Mouse (Mus musculus) telencephalon, adult 2 months (tissue): ENCODE measurements at regions not wholly inside any gene's neighbourhood (a gene's known extent, or its start where the extent isn't known, plus 50 kb on each side); places are given as distances from the start of the nearest gene placed in this dataset.
"Not testable (repeated sequence)": the region's sequence is repeated elsewhere in the genome, so short reads cannot be mapped to it uniquely, and the experiment has no call there.

Experiments used
- DNase-seq: peaks from one replicate; pipeline ENCODE4 v3.0.0-alpha.2; 2011; ENCODE audit warnings: low read depth, low spot score

DNA sequence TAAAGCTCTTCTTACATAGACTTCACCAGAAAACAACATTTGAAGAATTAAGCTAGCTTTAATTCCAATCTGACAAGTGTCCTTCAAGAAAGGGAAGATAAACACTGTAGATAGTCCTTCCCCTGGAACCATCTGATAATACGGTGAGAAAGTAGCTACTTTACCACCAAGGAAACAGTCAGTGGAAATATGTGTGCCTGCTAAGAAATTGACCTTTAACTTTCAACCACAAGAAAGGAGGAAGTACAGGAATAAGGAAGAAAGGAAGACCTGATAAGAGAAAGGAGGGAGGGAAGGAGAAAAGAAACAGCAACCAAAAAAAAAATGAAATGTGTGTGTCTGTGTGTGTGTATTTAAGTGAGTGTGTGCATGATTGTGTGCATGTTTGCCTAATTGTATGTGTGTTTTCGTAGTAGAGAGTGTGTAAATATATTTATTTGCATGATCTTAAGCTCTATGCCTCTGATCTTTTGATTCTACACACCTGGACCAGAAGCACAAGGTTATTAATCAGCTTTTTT lies 831.3 kb downstream of the Pla2g4a start:
- no peak for DNase-seq

- DNase-seq: no peak
These were observed 832.0 kb downstream of the Pla2g4a start for GRCm38 (mm10) chr1:149129138-149129537.

DNA sequence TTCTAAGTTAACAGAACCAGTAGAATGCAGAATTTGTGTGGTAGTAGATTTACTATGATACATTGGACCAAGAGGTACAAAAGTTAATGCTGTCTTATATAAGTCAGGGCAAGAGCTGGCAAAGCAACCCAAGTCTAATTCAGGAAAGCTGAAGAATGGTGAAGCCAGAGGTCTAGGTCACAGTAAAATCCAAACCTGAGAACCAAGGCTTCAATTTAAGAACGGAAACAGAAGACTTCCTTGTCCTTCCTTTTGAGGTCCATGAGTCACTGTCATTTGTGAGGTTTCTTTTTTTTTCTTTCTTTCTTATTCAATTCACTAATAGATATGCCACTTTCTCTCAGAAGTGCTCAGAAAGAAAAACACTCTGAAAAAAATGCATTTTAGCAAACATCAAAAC lies 833.4 kb downstream of the Pla2g4a start:
- no peak for DNase-seq

- DNase-seq: peak; percentile 32
These were observed 857.7 kb downstream of the Pla2g4a start for GRCm38 (mm10) chr1:149103396-149103795.

DNA sequence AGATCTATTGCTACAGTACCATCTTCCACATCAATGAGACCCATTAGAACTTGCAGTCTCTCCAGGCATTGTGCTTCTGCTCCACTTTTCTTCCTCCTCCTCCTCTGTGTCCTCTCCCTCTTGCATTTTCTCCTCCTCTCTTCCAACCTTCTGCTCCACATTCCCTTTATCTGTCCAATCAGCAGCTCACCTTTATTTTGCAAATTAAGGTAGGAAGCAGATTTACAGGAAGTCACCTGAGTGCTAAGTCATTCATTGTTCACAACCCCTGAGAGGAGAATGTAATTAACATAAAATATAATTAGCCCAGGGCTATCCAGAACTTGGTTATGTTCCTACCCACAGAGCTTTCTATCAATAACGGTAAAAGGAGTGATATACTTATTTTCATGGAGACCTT lies 863.7 kb downstream of the Pla2g4a start:
- DNase-seq: no peak

DNA sequence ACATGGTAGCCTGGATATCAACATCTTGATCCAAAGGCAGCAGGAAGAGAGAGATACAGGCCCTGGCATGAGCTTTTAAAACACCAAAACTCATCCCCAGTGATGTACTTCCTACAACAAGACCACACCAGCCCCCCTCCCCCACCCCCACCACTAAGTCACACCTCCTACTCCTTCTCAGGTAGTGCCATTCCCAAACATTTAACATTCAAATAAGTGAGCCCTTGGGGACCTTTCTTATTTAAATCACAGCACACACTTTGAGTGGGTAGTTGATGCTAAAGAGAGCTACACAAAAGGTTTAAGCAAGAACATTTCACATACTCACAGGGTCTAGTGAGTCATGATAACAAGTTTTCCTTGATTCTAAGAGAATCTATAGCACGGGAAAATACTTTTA lies 886.4 kb downstream of the Pla2g4a start:
- no peak for DNase-seq

GRCm38 (mm10) chr1:149069570-149069969 lies 891.5 kb downstream of the Pla2g4a start:
- no peak for DNase-seq

GRCm38 (mm10) chr1:149063011-149063410 lies 898.1 kb downstream of the Pla2g4a start:
- DNase-seq: not testable (repeated sequence)

GRCm38 (mm10) chr1:149038188-149038967 lies 922.7 kb downstream of the Pla2g4a start:
- DNase-seq: no peak

- no peak for DNase-seq
These were observed 932.8 kb downstream of the Pla2g4a start for GRCm38 (mm10) chr1:149028316-149028715.

- no peak for DNase-seq
These were observed 939.4 kb downstream of the Pla2g4a start for GRCm38 (mm10) chr1:149021734-149022133.

- no peak for DNase-seq
These were observed 939.8 kb downstream of the Pla2g4a start for GRCm38 (mm10) chr1:149021273-149021672.

DNA sequence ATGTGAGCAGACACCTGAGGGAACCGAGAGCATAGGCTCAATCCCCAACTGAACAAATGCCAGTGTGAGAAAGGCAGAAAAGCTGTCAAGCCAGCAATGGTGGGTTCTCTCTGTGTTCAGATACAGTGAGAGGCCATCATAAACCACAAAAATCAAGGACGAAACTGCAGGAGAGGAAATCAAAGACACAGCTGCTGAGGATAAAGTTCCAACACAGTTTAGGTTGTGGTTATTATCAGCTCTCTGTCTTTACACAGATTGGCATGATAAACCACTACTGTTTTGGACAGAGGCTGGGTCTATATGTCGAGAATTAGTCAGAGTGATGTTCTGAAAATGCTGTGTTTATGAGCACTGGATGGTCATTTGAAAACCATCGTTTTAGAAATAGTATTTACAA lies 946.5 kb downstream of the Pla2g4a start:
- no peak for DNase-seq

- DNase-seq: peak; percentile 31
These were observed 950.3 kb downstream of the Pla2g4a start for GRCm38 (mm10) chr1:149010767-149011166.

DNA sequence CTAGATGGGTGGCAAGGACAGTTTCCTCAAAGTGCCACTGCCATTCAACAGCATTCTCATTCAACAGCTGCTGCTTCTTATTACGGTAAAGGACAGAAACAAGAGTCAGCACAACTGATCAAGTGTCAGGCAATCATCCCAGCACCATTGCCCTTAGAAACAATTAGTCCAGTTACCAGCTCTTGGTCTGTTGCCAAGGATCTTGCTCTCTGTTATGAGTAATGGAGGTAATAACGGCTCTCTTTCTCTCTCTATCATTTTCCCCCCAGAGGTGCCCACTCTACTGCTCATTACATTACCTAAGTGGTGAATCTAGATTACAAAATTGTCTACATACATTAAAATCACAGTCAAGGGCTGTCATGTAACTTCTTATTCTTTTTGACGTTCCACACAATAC lies 961.0 kb downstream of the Pla2g4a start:
- DNase-seq: no peak

DNA sequence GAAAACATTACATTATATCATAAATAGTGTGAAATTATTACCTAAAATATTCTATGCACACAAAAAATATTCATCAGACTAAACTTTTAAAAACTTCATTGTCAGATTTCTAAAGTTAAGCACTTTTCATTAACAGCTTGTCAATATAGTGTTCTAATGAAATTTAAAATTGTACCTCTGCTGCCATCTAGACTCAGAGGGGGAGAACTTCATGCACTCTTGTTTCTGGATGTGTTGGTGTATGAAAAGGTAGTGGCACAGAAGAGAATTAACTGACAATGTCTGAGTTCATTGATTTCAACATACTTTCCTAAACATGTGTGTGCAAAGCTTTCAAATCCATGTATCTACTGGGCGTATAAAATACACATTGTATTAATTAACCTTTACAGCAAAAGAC lies 967.5 kb downstream of the Pla2g4a start:
- peak; percentile 9 for DNase-seq

- DNase-seq: no peak
These were observed 983.7 kb downstream of the Pla2g4a start for GRCm38 (mm10) chr1:148977377-148977776.

DNA sequence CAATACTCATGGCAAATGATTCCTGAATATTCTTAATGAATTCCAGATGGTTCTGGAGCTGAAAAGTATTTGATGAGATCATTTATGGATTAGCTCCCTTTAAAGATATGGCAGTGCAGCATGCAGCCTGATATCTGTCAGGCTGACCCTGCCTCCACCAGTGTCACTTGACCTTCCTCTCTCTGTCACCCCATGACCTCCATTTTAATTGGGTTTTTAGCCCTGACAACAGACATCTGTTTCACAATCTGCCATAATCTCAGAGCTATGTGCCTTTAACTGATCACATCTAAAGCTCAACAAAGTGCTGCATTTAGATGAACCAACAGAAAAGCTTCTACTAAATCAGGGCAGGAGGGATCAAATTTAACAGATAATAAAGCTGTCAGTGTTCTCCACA lies 995.7 kb downstream of the Pla2g4a start:
- DNase-seq: no peak

GRCm38 (mm10) chr1:148934366-148934765 lies 1026.7 kb downstream of the Pla2g4a start:
- DNase-seq: no peak

GRCm38 (mm10) chr1:148924506-148924905 lies 1036.6 kb downstream of the Pla2g4a start:
- no peak for DNase-seq

DNA sequence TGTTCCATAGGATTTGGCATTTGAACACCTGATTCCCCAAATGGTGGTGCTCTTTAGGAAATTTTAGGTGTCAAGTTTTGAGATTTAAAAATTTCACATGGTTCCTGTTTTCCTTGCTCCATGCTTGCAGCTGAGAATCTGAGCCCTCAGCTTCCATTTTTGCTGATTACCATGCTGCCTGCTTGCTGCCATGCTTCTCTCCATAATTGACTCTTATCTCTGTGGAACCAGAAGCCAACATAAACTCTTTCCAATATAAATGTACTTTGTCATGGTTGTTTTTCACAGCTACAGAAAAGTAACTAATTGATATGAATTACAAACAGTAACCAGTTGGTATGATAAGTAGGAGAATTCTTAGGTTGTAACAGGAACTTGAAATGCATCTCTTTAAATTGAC lies 1044.0 kb downstream of the Pla2g4a start:
- DNase-seq: no peak

- DNase-seq: no peak
These were observed 1048.3 kb downstream of the Pla2g4a start for GRCm38 (mm10) chr1:148912819-148913218.

- no peak for DNase-seq
These were observed 1057.0 kb downstream of the Pla2g4a start for GRCm38 (mm10) chr1:148904067-148904466.
